Mouse (Mus musculus): ENCODE measurements around the gene F3. TPM values are rescaled to one million over a fixed set of nuclear protein-coding genes. Genes with fewer than 3 reads are reported as not detected.
A peak's percentile ranks its signal among the peaks of the same experiment; 100 is the strongest.

Gene F3
- total RNA-seq (2014; fragmentation: Nextera tagmentation), result not detected in 2 replicates
- not detected in 2 replicates for total RNA-seq (2017)
- polyA plus RNA-seq (2012), result not detected in 2 replicates

DNA sequence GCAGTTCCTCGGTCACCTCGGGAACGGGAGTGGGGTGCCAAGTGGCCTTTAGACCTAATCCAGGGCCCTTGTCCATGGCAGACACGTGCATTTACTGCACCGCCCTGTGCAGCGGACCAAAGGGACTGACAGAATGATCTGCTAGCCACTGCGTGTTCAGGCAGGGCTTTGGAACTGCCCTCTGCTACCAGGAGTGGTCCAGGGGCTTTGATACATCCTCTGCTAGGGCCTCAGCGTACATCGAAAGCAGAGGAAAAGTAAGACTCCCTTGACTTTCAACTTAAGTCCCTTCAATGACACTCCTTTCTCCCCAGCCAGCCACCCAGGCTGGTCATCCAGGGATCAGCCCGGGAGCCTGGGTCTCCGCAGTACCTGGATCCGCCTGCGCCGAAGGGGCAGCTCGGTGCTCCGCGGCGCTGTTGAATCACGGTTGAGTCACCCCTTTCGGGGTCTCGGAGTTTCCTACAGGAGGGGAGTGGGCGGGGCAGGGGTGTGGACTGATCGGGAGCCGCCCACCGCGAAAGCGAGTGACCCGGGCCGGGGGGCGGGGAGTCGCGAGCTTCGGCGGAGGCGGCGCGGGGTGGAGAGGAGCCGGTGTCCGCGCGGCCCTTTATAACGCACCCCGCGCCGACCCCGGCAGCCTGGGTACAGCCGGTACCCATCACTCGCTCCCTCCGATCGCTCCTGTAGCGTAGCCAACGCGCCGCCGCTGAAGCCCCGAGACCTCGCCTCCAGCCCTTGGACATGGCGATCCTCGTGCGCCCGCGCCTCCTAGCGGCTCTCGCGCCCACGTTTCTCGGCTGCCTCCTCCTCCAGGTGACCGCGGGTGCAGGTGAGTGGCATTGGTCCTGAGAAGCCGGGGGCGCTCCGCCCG lies at the start of gene F3:
TSS of gene F3 (plus strand) at position 567 of the 874 bp plus-strand sequence.
- H3K36me3 ChIP-seq (replicated peaks), result no peaks in the 10 kb centered on the region
- peak within 1 kb of the TSS; percentile 23; the same call in 1 of the 2 replicates for H3K4me3 ChIP-seq (ENCODE audit: low read depth, low read length)
- peaks cover 33% of the 10 kb centered on the region for H3K27me3 ChIP-seq (ENCODE audit: insufficient read depth, low read length)
- TF ChIP-seq CTCF (IDR thresholded peaks at IDR 0.05; ENCODE audit: low read depth, low read length), result no peak
- TF ChIP-seq GATA2 (IDR thresholded peaks at IDR 0.05; ENCODE audit: borderline replicate concordance, low read depth, low read length), result no peak
- TF ChIP-seq POLR2AphosphoS5 (IDR thresholded peaks at IDR 0.05; ENCODE audit: insufficient replicate concordance, low read depth, low read length), result no peak
- TF ChIP-seq GATA1 (IDR thresholded peaks at IDR 0.05; ENCODE audit: borderline replicate concordance, low read length), result no peak
- TF ChIP-seq TAL1 (conservative IDR thresholded peaks at IDR 0.05; ENCODE audit: low read depth, low read length), result no peak
- ATAC-seq (ENCODE audit: extremely low read depth, insufficient number of reproducible peaks, low FRiP score, poor library complexity, severe bottlenecking) (no peak), DNase-seq (ENCODE audit: low spot score) (no peak)
- H3K4me1 ChIP-seq (ENCODE audit: insufficient read depth, low read depth, low read length), result peaks cover 17% of the 10 kb centered on the region
- H3K9me3 ChIP-seq (replicated peaks), result peaks cover 9% of the 10 kb centered on the region

- ATAC-seq (ENCODE audit: extremely low read depth, insufficient number of reproducible peaks, low FRiP score, poor library complexity, severe bottlenecking) (no peak), DNase-seq (ENCODE audit: low spot score) (no peak)
- TF ChIP-seq TAL1 (conservative IDR thresholded peaks at IDR 0.05; ENCODE audit: low read depth, low read length) (no peak), GATA2 (IDR thresholded peaks at IDR 0.05; ENCODE audit: borderline replicate concordance, low read depth, low read length) (no peak), CTCF (IDR thresholded peaks at IDR 0.05; ENCODE audit: low read depth, low read length) (no peak), GATA1 (IDR thresholded peaks at IDR 0.05; ENCODE audit: borderline replicate concordance, low read length) (no peak), POLR2AphosphoS5 (IDR thresholded peaks at IDR 0.05; ENCODE audit: insufficient replicate concordance, low read depth, low read length) (no peak)
- Histone ChIP-seq H3K4me3 (ENCODE audit: low read depth, low read length) (no peak overlapping the region), H3K27me3 (ENCODE audit: insufficient read depth, low read length) (peaks cover 26% of the 10 kb centered on the region), H3K9me3 (replicated peaks) (no peaks in the 10 kb centered on the region), H3K36me3 (replicated peaks) (no peaks in the 10 kb centered on the region), H3K4me1 (ENCODE audit: insufficient read depth, low read depth, low read length) (no peaks in the 10 kb centered on the region; the same call in 1 of the 2 replicates)
Observed at GRCm38 (mm10) chr3:121678935-121679334, 44.4 kb upstream of the F3 start.

- Histone ChIP-seq H3K4me1 (ENCODE audit: insufficient read depth, low read depth, low read length) (no peaks in the 10 kb centered on the region; the same call in 1 of the 2 replicates), H3K36me3 (replicated peaks) (no peaks in the 10 kb centered on the region), H3K4me3 (ENCODE audit: low read depth, low read length) (no peak overlapping the region), H3K27me3 (ENCODE audit: insufficient read depth, low read length) (peaks cover 21% of the 10 kb centered on the region), H3K9me3 (replicated peaks) (no peaks in the 10 kb centered on the region)
- DNase-seq (ENCODE audit: low spot score) (no peak), ATAC-seq (ENCODE audit: extremely low read depth, insufficient number of reproducible peaks, low FRiP score, poor library complexity, severe bottlenecking) (no peak)
- no peak for TF ChIP-seq CTCF (IDR thresholded peaks at IDR 0.05; ENCODE audit: low read depth, low read length)
- no peak for TF ChIP-seq POLR2AphosphoS5 (IDR thresholded peaks at IDR 0.05; ENCODE audit: insufficient replicate concordance, low read depth, low read length)
- no peak for TF ChIP-seq TAL1 (conservative IDR thresholded peaks at IDR 0.05; ENCODE audit: low read depth, low read length)
Observed at GRCm38 (mm10) chr3:121679443-121679842, 43.9 kb upstream of the F3 start.

GRCm38 (mm10) chr3:121680187-121680586 lies 43.1 kb upstream of the F3 start:
- ATAC-seq (ENCODE audit: extremely low read depth, insufficient number of reproducible peaks, low FRiP score, poor library complexity, severe bottlenecking), result no peak
- no peak for DNase-seq (ENCODE audit: low spot score)
- Histone ChIP-seq H3K9me3 (replicated peaks) (no peaks in the 10 kb centered on the region), H3K27me3 (ENCODE audit: insufficient read depth, low read length) (peaks cover 21% of the 10 kb centered on the region), H3K4me1 (ENCODE audit: insufficient read depth, low read depth, low read length) (peaks cover 2% of the 10 kb centered on the region), H3K36me3 (replicated peaks) (no peaks in the 10 kb centered on the region), H3K4me3 (ENCODE audit: low read depth, low read length) (no peak overlapping the region)
- TF ChIP-seq TAL1 (conservative IDR thresholded peaks at IDR 0.05; ENCODE audit: low read depth, low read length) (no peak), GATA2 (IDR thresholded peaks at IDR 0.05; ENCODE audit: borderline replicate concordance, low read depth, low read length) (no peak), GATA1 (IDR thresholded peaks at IDR 0.05; ENCODE audit: borderline replicate concordance, low read length) (no peak), POLR2AphosphoS5 (IDR thresholded peaks at IDR 0.05; ENCODE audit: insufficient replicate concordance, low read depth, low read length) (no peak)

DNA sequence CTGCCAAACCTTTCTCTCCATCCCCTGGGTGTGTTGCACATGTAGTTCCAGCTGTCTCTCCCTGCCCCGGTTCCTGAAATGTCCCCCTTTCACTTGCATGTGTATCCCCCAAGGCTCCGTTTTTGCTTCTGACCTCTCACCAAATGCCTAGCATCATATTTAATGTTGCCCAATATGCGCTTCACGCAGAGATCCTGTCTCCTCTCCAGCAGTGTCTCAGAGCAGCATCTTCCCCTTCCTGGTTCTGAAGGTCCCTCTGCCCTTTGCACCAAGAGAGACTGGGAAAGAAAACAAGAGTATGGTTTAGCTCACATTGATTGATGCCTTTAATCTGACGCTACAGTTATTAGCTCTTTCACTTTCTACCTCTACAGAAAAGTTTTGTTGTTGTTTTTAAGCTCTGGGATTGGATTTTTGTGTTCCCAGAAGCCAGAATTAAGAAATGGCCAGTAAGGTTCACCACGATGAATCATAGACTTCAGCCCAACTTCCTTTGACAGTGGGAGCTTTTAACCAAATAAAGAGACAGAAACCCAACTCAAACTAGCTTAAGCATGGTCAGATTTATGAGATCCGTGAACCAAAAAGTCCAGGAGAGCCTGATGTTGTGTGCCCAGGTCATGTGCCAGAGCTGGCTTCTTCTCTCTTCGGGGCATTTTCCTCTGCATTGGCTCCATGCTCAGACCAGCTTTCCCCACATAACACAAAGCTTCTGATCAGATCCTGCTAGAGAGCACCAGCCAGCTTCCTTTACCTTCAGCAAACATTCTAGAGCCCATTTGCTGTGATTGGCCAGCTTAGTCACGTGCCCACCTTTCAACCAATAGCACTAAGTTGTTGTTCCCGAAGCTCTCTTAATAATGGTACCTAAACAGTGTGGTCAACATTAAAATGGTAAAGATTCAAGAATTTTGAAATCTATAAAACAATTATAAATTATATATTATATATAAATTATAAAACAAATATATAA lies 40.6 kb upstream of the F3 start:
- Histone ChIP-seq H3K9me3 (replicated peaks) (no peaks in the 10 kb centered on the region), H3K36me3 (replicated peaks) (no peaks in the 10 kb centered on the region), H3K27me3 (ENCODE audit: insufficient read depth, low read length) (peaks cover 30% of the 10 kb centered on the region), H3K4me1 (ENCODE audit: insufficient read depth, low read depth, low read length) (peaks cover 5% of the 10 kb centered on the region), H3K4me3 (ENCODE audit: low read depth, low read length) (no peak overlapping the region)
- ATAC-seq (ENCODE audit: extremely low read depth, insufficient number of reproducible peaks, low FRiP score, poor library complexity, severe bottlenecking), result no peak
- DNase-seq (ENCODE audit: low spot score), result no peak
- TF ChIP-seq GATA2 (IDR thresholded peaks at IDR 0.05; ENCODE audit: borderline replicate concordance, low read depth, low read length), result no peak
- no peak for TF ChIP-seq TAL1 (conservative IDR thresholded peaks at IDR 0.05; ENCODE audit: low read depth, low read length)
- no peak for TF ChIP-seq GATA1 (IDR thresholded peaks at IDR 0.05; ENCODE audit: borderline replicate concordance, low read length)
- no peak for TF ChIP-seq CTCF (IDR thresholded peaks at IDR 0.05; ENCODE audit: low read depth, low read length)
- no peak for TF ChIP-seq POLR2AphosphoS5 (IDR thresholded peaks at IDR 0.05; ENCODE audit: insufficient replicate concordance, low read depth, low read length)
